Mouse (Mus musculus) mammary gland, adult 2 months (tissue): Measurements from ENCODE around the gene Cdh24. TPM values are rescaled to one million over a fixed set of nuclear protein-coding genes. Genes with fewer than 3 reads are reported as not detected.

Experiments
- polyA plus RNA-seq: library from polyadenylated mRNA; depleted of rRNA; stranded (reverse); fragments of >200 nt; gene quantifications from 2 replicates; pipeline ENCODE4 v1.2.3, GENCODE M21; 2012; ENCODE audit warnings: low replicate concordance; rRNA removed

The Cdh24 gene
- 4.4 and 7.5 TPM in 2 replicates for polyA plus RNA-seq

DNA sequence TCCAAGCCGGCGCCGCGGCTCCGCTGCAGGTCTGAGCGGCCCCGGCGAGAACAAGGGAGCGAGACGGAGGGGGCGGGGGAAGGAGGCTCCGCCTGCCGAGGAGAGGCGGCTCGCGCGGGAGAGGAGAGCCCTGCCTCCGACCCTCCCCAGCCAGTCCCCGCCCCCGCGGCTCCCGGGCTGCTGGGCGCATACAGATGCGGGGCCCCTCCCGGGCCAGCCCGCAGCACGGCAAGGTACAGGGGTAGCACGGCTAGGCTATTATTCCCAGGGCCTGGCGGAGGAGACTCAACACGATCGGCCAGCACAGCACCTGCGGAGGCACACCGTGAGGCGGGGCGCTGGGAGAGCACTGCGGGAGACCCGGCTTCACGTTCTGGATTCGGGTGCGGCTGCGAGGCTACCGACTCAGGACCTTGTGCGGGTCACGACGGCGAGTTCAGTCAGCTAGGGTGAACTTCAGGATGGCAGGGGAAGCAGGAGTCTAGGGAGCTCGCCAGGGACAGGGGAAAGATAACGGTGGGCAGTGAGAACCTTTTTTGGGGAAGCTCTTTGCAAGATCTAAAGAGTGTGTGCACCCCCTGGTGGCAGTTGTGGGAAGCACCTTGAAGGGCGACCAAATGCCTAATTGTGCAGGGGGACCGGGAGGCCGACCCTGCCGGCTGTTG is at the start of gene Cdh24:
Gene Cdh24, minus strand, starts transcription at position 60 of the 665 bp plus-strand sequence.

DNA sequence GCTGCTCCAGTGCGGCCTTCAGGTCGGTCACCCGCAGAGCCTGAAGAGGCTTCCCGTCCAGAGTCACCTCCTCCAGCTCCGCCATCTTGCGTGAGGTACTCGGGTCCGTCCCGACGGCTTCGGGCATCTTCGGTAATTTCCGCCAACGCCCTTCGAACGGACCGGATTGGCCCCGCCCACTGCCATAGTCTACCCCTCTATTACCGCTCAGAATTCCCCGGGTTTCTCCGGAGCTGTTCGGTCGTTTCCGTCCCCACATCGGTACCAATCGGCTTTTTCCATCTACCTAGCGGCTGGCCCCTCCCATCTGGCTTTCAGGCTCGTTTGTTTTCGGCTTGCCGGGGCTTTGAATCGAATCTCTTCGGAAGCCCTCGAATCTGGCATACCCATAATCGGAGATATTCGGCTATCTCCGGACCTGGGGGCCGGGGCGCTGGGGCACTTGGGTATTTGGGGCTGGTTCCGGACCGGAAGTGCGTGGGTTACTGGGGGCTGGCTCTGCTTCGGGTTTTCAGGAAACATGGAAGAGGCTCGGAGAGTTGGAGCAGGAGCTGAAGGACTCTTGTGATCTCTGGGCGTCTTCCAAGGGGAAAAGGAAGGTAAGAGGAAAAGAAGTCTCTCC is 45.5 kb upstream of the Cdh24 start, which contains the start of gene Acin1:
Gene Acin1, minus strand, starts transcription at position 410 of the 622 bp plus-strand sequence.

DNA sequence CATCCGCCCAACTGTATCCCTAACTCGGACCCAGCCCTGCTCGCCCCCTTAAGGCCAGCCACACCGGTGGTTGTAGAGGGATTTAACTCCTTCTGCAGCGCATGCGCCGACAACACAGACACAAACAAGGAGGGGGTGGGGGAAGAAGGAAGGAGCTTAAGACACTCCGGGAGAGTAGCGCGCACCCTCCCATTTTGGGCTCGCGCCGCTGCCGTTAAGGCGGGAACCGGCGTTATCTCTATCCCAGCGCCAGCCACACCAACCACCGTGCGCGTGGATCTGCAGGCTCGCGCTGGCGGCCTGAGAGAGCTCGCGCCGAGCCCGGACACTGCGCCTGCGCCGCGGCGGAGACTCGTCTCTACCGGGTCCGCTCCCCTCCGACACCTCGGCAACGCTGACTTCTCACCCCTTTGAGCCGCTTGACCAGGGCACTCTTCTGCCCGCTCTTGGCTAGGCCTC is 44.9 kb upstream of the Cdh24 start, which contains the start of gene 1700123O20Rik:
Gene 1700123O20Rik, plus strand, starts transcription at position 154 of the 459 bp plus-strand sequence.

DNA sequence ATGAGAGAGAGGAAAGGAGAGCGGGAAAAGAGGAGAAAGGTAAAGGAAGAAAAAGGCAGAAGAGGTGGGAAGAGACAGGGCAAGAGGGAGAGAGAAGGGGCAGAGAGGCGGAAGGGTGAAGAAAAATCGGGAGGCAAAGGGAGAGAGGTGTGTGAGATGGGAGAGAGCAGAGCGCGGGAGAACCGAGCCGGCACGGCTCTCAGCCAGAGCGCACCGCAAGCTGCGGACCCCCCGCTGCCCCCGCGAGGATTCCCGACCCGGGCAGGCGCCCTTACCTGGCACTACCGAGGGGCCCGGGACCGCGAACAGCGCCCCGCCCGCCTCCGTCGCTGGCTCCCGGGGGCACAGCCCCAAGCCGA is 239 bp downstream of the Cdh24 start, which contains the start of gene Gm17606:
Gene Gm17606, plus strand, starts transcription at position 7 of the 359 bp plus-strand sequence.

DNA sequence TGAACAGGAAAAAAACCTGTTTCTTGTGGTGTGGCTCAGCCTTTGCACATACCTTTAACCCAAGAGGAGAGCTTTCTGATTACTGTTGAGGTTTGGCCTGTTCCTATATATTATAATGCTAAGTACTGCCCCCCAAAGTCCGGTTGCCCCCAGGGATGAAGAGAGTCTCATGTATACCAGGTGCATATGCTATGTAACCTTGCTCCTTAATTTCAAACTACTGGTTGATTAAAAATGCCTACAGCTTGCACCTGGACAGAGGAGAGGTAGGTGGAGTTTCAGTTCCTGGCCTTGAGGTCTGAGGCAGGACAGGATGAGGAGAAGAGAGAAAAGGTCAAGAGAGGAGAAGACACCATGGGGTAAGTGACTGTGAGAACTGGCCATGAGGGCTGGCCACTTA is 20.0 kb downstream of the Cdh24 start, which contains the start of gene Psmb11:
Gene Psmb11, plus strand, starts transcription at position 301 of the 400 bp plus-strand sequence.

DNA sequence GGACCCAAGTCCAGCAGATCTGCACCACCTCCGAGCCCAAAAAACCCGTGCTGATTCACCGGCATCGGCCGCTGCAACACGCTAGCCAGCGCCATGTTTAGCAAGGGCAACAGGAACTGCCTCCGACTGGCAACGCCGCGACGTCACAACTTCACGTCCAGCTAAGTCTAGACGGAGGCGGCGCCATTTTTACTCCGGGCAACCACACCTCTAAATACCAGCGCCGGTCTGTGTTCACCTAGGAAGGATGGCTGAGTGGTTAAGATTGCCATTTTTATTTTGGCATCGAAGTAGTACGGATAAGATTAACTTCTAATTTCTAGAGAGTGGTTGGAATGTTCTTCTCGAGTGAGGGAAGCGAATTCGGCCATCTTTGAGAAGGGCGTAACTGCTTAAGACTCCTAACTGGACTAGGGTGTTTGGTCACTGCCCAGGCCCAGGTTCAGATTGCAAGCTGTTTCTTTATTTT is 23.2 kb downstream of the Cdh24 start, which contains the start of gene Psmb5:
Gene Psmb5, minus strand, starts transcription at position 126 of the 469 bp plus-strand sequence.

DNA sequence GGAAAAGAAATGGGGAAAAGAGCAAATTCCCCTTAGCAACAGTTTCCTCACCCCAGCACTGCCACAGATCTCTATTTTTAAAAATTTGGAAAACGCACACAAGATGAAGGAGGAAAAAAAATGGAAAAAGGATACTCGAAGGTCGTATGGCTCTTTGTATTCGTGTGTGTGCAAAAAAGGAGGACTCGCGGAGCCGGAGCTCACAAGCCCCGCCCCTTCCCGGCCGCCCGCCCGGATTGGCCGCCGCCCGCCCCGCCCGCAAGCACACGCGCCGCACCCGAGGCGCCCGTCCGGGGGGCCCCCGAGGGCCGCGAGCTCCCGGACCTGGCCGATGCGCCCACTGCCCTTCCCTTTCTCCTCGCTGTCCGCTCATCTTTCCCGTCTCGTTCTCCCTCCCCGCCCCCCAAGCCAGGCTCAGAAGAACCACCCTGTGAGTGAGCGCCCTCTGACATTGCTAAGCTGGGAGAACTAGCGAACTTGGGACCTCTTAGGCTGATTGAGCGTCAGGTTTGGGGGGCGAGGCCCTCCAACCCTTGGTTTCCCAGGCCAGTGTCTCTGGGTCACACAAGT is 35.3 kb downstream of the Cdh24 start, which contains the start of gene 4931414P19Rik:
Gene 4931414P19Rik, minus strand, starts transcription at position 242 of the 570 bp plus-strand sequence.

Other genes with a start within 250 kb of the Cdh24 start
- 18.1 and 27.2 TPM in 2 replicates for gene Slc7a7, start 223.6 kb downstream of the Cdh24 start, polyA plus RNA-seq
- gene Mrpl52, start 214.5 kb downstream of the Cdh24 start, polyA plus RNA-seq: 132 and 438 TPM in 2 replicates
- gene Mmp14, start 209.8 kb downstream of the Cdh24 start, polyA plus RNA-seq: 298 and 523 TPM in 2 replicates
- gene Lrp10, start 177.2 kb downstream of the Cdh24 start, polyA plus RNA-seq: 161 and 252 TPM in 2 replicates
- gene Rem2, start 165.3 kb downstream of the Cdh24 start, polyA plus RNA-seq: 0.49 and 0.55 TPM in 2 replicates
- gene Prmt5, start 123.8 kb downstream of the Cdh24 start, polyA plus RNA-seq: 27.1 and 42.3 TPM in 2 replicates
- 9.0 and 11.4 TPM in 2 replicates for gene Haus4, start 86.7 kb downstream of the Cdh24 start, polyA plus RNA-seq
- 18.0 and 23.6 TPM in 2 replicates for gene Ajuba, start 63.8 kb downstream of the Cdh24 start, polyA plus RNA-seq
- 3.0 and 8.9 TPM in 2 replicates for gene 4931414P19Rik, start 35.4 kb downstream of the Cdh24 start, polyA plus RNA-seq
- gene Psmb5, start 23.3 kb downstream of the Cdh24 start, polyA plus RNA-seq: 175 and 188 TPM in 2 replicates
- gene Psmb11, start 19.9 kb downstream of the Cdh24 start, polyA plus RNA-seq: 0.19 TPM in 1 of 2 replicates, not detected in the other
- gene Gm17606, start 412 bp downstream of the Cdh24 start, polyA plus RNA-seq: not detected in 2 replicates
- gene 1700123O20Rik, start 44.9 kb upstream of the Cdh24 start, polyA plus RNA-seq: 52.1 and 110 TPM in 2 replicates
- gene Acin1, start 45.6 kb upstream of the Cdh24 start, polyA plus RNA-seq: 122 and 125 TPM in 2 replicates
- gene Gm29776, start 57.5 kb upstream of the Cdh24 start, polyA plus RNA-seq: 0.06 and 0.12 TPM in 2 replicates
- 2.1 and 3.1 TPM in 2 replicates for gene Cebpe, start 70.8 kb upstream of the Cdh24 start, polyA plus RNA-seq
- gene Slc7a8, start 140.6 kb upstream of the Cdh24 start, polyA plus RNA-seq: 11.6 and 16.1 TPM in 2 replicates
- gene Rnf212b, start 172.8 kb upstream of the Cdh24 start, polyA plus RNA-seq: 0.29 TPM in 1 of 2 replicates, not detected in the other
- 3.5 and 9.6 TPM in 2 replicates for gene Homez, start 229.6 kb upstream of the Cdh24 start, polyA plus RNA-seq
- gene Ppp1r3e, start 236.2 kb upstream of the Cdh24 start, polyA plus RNA-seq: 17.4 and 39.2 TPM in 2 replicates
- gene Bcl2l2, start 242.0 kb upstream of the Cdh24 start, polyA plus RNA-seq: 42.9 and 50.7 TPM in 2 replicates
- 24.7 TPM in 1 of 2 replicates, not detected in the other for gene Gm20521, start 242.1 kb upstream of the Cdh24 start, polyA plus RNA-seq